Mouse (Mus musculus): ENCODE results near the gene Snap25.

The Snap25 gene

DNA sequence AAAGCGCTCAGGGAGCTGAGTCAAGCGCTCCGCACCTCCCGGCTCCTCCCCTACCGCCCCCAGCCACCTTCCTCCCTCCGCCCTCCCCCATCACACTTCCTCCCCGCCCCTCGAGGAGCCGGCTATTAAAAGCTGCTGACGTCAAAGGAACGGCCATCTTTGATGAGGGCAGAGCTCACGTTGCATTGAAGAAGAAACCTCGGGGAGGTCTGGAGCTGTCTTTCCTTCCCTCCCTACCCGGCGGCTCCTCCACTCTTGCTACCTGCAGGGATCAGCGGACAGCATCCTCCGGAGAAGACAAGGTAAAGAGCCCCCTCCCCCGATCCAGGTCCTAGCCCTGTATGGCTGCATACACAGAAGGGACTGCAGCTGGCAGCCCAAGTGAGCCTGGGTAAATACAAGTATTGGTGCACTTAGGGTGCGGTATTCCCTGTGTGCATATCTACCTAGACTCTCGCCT is at the start of gene Snap25:
TSS of gene Snap25 (plus strand) at position 155 of the 460 bp plus-strand sequence.
- DNase-seq, result peak; percentile 86

GRCm38 (mm10) chr2:136666951-136667350 is 46.3 kb upstream of the Snap25 start:
- no peak for DNase-seq

- DNase-seq, result peak; percentile 17
Observed at GRCm38 (mm10) chr2:136669183-136669582, 44.1 kb upstream of the Snap25 start.

- DNase-seq, result no peak
Observed at GRCm38 (mm10) chr2:136669665-136670064, 43.6 kb upstream of the Snap25 start.

- DNase-seq, result peak; percentile 72
Observed at GRCm38 (mm10) chr2:136670539-136671271, 42.5 kb upstream of the Snap25 start.

DNA sequence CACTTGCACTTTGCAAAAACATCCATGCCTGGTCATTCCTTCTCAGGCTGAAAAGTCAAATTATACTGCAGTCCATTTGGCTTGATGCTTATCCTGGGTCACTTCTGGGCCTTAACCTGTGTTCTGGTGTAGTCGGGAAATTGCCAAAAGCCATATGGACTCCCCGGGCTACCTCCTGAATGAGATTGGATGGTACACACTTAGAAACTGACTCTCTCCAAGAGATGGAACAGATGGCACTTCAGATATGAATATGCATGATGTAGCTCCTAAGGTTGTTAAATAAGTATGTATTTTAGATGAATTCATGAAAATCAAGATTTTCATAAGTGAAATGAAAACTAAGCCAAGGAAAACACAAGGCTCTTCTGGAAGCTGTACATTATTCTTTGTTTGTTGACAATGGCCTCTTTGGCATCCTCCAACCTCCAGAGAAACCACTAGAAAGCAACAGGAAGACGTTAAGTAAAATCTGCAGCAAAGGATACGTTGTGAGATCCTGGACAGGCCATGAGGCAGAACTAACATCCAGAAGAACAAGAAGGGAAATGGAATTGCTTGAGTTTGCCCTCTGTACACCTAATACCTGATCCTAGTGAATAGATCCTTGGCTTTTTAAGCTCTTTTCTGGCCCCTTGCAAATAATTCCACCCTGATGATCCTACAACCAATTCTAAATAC is 39.0 kb upstream of the Snap25 start:
- DNase-seq, result peak; percentile 19

DNA sequence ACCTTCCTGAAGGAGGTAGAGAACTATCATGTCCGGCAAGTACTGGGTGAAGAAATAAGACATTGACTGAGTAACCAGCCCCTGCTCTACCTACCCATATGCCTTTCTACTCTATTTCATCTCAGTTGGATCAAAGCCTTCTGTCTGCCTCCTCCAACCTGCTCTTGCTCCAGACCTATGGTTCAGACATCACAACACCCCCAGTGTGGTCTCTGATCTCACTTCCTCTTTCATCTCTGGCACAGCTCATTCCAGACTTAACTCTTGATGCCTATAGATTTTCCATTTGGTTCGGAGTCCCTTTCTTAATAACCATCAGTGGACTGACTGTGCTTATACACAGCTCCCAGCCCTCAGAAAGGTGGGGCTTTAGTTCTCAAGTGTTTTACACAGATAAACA is 37.1 kb upstream of the Snap25 start:
- DNase-seq, result no peak

DNA sequence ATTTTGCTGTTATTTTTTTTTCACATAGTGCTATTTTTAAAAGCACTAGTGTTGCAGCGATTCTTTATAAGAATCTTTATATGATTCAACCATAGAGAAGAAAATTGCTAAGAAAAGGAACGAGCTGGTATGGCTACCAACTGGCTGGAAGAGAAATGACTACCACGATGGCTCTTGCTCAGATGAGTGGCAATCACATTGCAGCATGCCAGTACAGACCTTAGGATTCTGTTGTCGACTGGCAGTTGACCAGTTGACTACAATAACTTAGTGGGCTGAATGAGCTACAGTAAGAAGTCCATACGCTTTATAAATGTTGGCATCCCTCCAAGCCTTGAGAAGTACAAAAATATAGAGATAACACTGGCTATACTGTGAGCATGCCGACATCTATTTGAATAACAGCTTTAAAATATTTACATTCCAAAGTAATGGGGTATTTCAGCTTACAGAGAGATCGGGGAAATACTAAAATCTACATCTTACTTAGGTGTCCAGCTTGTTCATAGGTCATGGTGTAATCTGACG is 36.3 kb upstream of the Snap25 start:
- peak; percentile 12 for DNase-seq

- peak; percentile 89 for DNase-seq
Observed at GRCm38 (mm10) chr2:136678321-136679161, 34.7 kb upstream of the Snap25 start.

DNA sequence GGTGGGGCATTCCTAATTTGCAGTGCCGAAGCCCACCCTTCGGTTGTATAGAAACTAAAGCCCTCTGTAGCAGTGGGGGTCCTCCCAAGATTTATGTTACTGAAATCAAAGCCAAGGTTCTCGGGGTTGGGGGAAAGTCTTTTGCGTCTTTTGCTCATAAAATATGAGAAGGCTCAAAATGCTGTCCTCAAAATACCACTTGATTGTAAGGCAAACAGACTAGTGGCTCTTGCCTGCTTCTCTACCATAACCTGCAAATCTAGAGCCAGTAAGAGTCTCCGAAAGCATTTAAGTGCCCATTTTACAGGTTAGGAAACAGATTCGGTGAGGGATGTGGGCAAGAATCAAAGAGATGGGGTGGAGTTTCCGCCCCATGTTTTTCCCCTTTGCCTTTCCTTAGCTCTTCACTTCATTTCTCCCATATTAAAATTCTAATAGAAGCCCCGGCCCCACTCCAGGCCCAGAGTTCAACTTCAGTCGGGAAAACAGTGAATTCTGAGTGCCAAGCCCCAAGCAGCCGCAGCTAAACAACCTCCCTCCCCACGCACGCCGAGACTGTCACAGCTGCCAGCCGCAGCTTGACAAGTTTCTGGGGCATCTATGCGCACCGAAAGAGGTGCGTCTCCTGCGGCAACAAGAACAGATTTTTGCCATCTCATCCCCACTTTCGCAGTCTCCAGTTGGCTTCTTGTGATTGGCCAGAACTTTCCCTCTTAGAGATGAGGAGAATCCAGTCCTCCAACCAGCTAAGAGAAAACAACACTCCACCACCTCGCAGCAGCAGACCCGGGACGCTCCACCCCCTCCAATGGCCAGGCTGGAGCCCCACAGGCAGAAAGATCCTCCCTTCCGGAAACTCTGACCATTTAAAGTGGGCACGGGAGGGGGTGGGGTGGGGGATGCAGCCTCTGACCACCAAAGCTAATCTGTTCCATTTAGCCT is 33.7 kb upstream of the Snap25 start:
- peak; percentile 74 for DNase-seq

DNA sequence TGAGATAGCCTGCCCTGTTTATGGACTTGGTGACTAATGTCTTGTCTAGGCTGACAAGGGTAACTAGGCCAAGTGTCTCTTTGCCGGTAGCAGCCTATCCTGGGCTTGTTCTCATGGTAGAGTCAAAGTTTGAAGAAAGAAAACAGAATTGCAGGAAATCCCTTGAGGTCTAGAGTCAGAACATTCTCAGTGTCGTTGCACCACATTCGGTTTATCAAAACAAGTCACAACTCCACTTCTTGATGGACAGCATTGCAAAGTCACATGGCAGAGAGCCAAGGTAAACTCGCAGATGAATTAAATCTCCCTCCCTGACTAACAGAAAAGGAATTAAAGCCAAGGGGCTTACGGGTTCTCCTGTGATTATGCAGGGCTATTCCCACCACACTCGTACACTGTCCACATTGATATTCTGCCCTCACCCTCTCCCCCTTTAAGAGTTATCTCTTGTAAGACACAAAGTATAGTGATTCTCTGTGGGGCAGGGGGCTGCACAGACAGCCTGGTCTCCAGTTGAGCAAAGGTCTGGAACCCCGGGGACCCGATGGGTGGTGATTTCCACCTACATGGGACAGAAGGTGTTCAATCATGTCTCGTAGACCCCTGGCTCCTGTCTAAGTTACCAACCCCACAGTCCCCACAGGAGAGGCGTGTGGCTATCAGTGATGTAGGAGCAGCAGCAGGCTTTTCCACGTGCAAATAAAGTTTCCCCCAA is 30.9 kb upstream of the Snap25 start:
- no peak for DNase-seq

DNA sequence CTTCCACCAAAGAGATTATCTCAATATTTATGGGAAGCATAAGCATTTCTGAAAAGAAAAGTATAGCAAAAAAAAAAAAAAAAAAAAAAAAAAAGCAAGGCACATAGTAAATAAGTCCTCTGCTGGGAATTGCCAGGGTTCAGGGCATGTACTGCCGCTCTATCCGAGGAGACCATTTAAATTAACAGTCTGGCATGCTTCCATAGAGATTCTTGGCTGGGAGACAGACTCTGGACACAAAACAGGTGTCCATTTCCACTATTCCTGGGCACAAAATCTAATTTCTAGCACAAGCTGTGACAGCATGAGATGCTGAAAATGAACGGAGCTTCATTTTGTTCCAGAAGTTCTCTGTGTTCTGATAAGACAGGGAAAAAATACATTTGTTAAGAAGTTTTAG is 27.1 kb upstream of the Snap25 start:
- DNase-seq, result no peak

DNA sequence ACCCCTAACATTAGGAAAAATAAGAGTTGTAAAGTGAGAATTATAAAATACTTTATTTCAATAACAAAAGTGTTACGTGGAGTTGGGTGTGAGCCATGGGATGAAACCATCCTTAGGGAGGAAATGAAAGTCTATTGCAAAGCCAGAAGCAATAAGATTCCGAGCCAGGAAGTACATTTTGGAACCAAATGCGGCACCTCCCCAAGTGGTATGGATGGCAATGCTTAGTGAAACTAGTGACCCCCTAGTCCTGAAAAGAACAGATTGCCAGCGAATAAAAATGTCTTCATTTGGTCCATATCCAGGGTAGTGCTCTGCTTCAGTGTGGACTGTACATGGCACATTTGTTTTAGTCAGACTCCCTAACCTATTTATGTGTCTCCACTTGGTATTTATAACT is 25.9 kb upstream of the Snap25 start:
- DNase-seq, result no peak

- no peak for DNase-seq
Observed at GRCm38 (mm10) chr2:136689476-136689875, 23.8 kb upstream of the Snap25 start.

GRCm38 (mm10) chr2:136691681-136692080 is 21.6 kb upstream of the Snap25 start:
- no peak for DNase-seq

- no peak for DNase-seq
Observed at GRCm38 (mm10) chr2:136699429-136700227, 13.6 kb upstream of the Snap25 start.

- no peak for DNase-seq
Observed at GRCm38 (mm10) chr2:136703376-136703775, 9.9 kb upstream of the Snap25 start.

GRCm38 (mm10) chr2:136711155-136711554 is 2.1 kb upstream of the Snap25 start:
- no peak for DNase-seq

DNA sequence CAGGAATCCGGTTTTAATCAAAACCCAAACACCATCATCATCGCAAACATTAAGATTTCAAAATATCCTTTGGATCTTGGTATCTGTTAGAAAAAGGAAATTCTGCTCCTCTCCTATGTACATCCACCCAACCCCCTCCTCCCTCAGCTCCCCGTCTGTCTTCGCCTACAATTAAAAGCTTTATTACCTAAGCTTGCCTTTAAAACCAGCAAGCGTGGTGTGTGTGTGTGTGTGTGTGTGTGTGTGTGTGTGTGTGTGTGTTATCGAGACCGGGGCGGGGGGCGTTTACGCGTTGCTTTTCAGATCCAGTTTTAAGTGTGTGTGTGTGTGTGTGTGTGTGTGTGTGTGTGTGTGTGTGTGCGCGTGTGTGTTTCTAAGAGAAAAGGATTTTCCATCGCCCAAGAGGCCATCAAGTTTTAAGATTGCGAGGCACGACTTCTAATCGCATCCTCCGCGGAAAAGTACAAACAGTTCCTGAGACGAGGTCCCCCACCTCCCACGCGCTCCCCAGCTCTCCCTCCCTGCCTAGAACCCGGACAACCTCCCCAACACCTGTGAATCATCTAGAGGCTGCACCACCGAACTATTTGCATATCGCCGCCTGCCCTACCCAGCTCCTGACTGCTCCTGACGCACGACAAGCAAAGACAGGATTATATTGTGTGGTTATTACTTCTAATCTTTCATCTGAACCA is 1.4 kb upstream of the Snap25 start:
- DNase-seq, result peak; percentile 80
